Mouse (Mus musculus): ENCODE results near the gene Kif1bp. TPM values are rescaled to one million over a fixed set of nuclear protein-coding genes. Genes with fewer than 3 reads are reported as not detected.
"Not testable (repeated sequence)": the region's sequence is repeated elsewhere in the genome, so short reads cannot be mapped to it uniquely, and the experiment has no call there.

Gene Kif1bp
- polyA plus RNA-seq, 1 experiment from 2014 or later = 61.1 TPM

DNA sequence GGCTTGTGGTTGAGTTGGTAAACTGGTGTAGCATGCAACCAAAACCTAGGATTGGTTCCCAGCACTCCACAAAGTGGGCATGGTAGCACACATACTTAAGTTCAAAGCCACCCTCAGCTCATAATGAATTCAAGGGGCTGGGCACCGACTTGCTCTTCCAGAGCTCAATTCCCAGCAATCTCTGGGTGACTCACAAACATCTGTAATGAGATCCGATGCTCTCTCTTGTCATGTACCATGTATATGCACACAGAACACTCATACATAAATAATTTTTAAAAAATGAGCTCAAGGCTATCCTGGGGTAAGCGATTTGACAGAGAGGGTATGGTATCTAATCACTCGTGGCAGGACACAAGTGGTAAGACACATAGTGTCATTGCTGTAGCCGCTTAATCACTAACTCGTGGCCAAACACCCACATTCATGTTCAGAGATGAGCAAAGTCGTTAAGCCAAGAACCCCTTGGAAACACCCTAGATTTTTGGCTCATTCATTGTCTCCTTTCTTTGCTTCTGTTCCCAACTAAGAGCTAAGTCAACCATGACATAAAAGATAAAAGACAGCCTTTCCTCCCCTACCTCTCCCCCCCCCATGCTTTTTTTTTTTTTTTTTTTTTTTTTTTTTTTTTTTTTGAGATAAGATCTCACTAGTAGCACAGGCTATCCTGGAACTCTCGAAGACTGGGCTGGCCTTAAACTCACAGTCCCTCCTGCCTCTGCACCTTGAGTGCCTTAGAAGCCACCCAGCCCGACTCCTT lies 72.9 kb downstream of the Kif1bp start:
- no peak for ATAC-seq (ENCODE audit: low FRiP score)
- Histone ChIP-seq H3K27me3 (peaks cover 28% of the 10 kb centered on the region), H3K4me2 (no peak overlapping the region), H3K36me3 (replicated peaks) (no peaks in the 10 kb centered on the region), H3K27ac (no peak overlapping the region), H3K4me3 (replicated peaks) (no peak overlapping the region), H3K9me3 (no peaks in the 10 kb centered on the region), H3K4me1 (peaks cover 4% of the 10 kb centered on the region), H3K9ac (no peak overlapping the region)
- WGBS = 79% methylated on average over 9 of the region's 9 CpGs

GRCm38 (mm10) chr10:62503836-62504628 lies 74.2 kb downstream of the Kif1bp start:
- Histone ChIP-seq H3K9ac (no peak overlapping the region), H3K27ac (no peak overlapping the region), H3K27me3 (peaks cover 26% of the 10 kb centered on the region), H3K9me3 (no peaks in the 10 kb centered on the region), H3K36me3 (replicated peaks) (no peaks in the 10 kb centered on the region), H3K4me3 (replicated peaks) (no peak overlapping the region), H3K4me1 (peaks cover 4% of the 10 kb centered on the region), H3K4me2 (no peak overlapping the region)
- no peak for ATAC-seq (ENCODE audit: low FRiP score)
- 74% methylated on average over 12 of the region's 12 CpGs for WGBS

DNA sequence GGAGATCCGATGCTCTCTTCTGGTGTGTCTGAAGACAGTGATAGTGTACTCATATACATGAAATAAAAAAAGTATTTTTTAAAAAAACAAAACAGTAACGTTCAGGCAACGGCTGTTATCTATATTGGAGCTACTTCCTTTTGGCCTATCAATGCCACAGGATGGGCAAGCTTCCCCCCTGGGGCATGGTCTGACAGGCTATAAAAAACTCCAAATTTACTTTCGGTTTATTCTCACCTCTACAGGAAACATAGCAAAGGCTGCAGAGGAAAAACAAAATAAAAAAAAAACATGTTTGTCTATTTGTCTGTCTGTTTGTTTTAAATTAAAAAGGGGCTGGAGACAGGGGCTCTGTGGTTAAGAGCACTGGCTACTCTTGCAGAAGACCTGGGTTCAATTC lies 74.9 kb downstream of the Kif1bp start:
- no peaks in the 10 kb centered on the region for H3K9me3 ChIP-seq
- no peaks in the 10 kb centered on the region for H3K36me3 ChIP-seq (replicated peaks)
- no peak overlapping the region for H3K4me2 ChIP-seq
- H3K4me1 ChIP-seq = peaks cover 2% of the 10 kb centered on the region
- no peak overlapping the region for H3K9ac ChIP-seq
- H3K4me3 ChIP-seq (replicated peaks) = no peak overlapping the region
- no peak for ATAC-seq (ENCODE audit: low FRiP score)
- H3K27ac ChIP-seq = no peak overlapping the region
- H3K27me3 ChIP-seq = peaks cover 19% of the 10 kb centered on the region
- WGBS = 83% methylated on average over 4 of the region's 4 CpGs

GRCm38 (mm10) chr10:62501951-62502350 lies 76.3 kb downstream of the Kif1bp start:
- no peak overlapping the region for H3K27ac ChIP-seq
- 83% methylated on average over 7 of the region's 7 CpGs for WGBS
- H3K4me1 ChIP-seq = no peaks in the 10 kb centered on the region
- H3K9ac ChIP-seq = no peak overlapping the region
- peaks cover 14% of the 10 kb centered on the region; the same call in 1 of the 2 replicates for H3K27me3 ChIP-seq
- H3K36me3 ChIP-seq (replicated peaks) = no peaks in the 10 kb centered on the region
- H3K4me2 ChIP-seq = no peak overlapping the region
- no peaks in the 10 kb centered on the region for H3K9me3 ChIP-seq
- ATAC-seq (ENCODE audit: low FRiP score) = no peak
- H3K4me3 ChIP-seq (replicated peaks) = no peak overlapping the region

GRCm38 (mm10) chr10:62500916-62501615 lies 77.2 kb downstream of the Kif1bp start:
- H3K4me1 ChIP-seq = no peaks in the 10 kb centered on the region
- no peaks in the 10 kb centered on the region for H3K36me3 ChIP-seq (replicated peaks)
- ATAC-seq (ENCODE audit: low FRiP score) = no peak
- H3K4me3 ChIP-seq (replicated peaks) = no peak overlapping the region
- WGBS = 88% methylated on average over 9 of the region's 9 CpGs
- no peak overlapping the region for H3K9ac ChIP-seq
- no peaks in the 10 kb centered on the region for H3K9me3 ChIP-seq
- no peak overlapping the region for H3K4me2 ChIP-seq
- H3K27me3 ChIP-seq = peaks cover 12% of the 10 kb centered on the region; the same call in 1 of the 2 replicates
- H3K27ac ChIP-seq = no peak overlapping the region

DNA sequence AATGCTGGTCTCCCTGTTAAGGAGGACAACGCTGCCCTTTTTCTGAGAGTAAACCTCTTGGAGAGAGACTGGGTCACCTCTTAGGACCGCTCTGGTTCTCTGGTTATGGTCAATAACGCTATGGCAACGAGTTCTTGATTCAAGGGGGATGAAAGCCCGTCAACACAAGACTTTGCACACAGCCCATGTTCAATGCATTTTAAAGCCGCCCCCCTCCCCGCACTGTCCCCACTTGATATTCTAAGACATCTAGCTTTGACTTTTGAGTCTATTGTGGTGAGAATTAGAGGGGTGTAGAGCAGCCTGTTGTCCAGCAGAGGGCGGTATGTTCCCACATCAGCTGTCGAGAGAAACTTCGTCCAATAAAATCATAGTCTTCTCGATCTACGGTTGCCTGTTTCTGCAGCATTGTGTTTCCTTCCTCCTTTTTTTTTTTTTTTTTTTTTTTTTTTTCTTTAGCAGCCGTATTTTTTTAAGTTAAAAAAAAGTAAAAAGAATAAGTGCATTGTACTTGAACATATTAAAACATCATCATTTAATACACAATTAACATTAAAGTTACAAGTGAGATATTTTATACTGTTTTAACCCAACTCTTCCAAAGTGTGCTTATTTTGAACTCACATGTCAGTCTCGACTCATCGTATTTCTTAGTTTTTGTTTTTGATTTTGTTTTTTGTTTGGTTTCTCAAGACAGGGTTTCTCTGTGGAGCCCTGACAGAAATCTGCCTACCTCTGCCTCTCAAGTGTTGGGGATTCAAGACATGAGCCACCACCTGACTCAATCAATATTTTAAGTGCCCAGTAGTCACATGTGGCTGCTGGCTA lies 78.0 kb downstream of the Kif1bp start:
- Histone ChIP-seq H3K27me3 (peaks cover 9% of the 10 kb centered on the region; the same call in 1 of the 2 replicates), H3K4me1 (no peaks in the 10 kb centered on the region), H3K9me3 (no peaks in the 10 kb centered on the region), H3K36me3 (replicated peaks) (no peaks in the 10 kb centered on the region), H3K9ac (no peak overlapping the region), H3K4me2 (0 out of 2 replicates have a peak overlapping the region, but pooled peaks have one; percentile 11), H3K27ac (no peak overlapping the region), H3K4me3 (replicated peaks) (no peak overlapping the region)
- 23% methylated on average over 15 of the region's 15 CpGs for WGBS
- peak; percentile 46; the same call in 1 of the 2 replicates for ATAC-seq (ENCODE audit: low FRiP score)

- peaks cover 11% of the 10 kb centered on the region for H3K4me1 ChIP-seq
- H3K27me3 ChIP-seq; H3K9ac ChIP-seq; H3K4me2 ChIP-seq; ATAC-seq (ENCODE audit: low FRiP score); H3K9me3 ChIP-seq; H3K27ac ChIP-seq; H3K4me3 ChIP-seq (replicated peaks); H3K36me3 ChIP-seq (replicated peaks): not testable (repeated sequence)
- WGBS = 91% methylated on average over 3 of the region's 3 CpGs
Measured at GRCm38 (mm10) chr10:62491681-62492080, 86.6 kb downstream of the Kif1bp start.

Other genes starting within 250 kb of the Kif1bp start
- gene Hk1, start 198.5 kb downstream of the Kif1bp start, polyA plus RNA-seq (2016; fragmentation: Nextera tagmentation; extraction: Ambion mirVana) = 38.5 and 43.3 TPM in 2 replicates
- gene Hkdc1, start 156.0 kb downstream of the Kif1bp start, polyA plus RNA-seq (2016; fragmentation: Nextera tagmentation; extraction: Ambion mirVana) = 0.11 and 0.28 TPM in 2 replicates
- gene 4930507D05Rik, start 129.0 kb downstream of the Kif1bp start, polyA plus RNA-seq (2016; fragmentation: Nextera tagmentation; extraction: Ambion mirVana) = 0.65 and 0.88 TPM in 2 replicates
- 26.4 and 28.9 TPM in 2 replicates for gene Supv3l1, start 128.7 kb downstream of the Kif1bp start, polyA plus RNA-seq (2016; fragmentation: Nextera tagmentation; extraction: Ambion mirVana)
- gene Vps26a, start 91.7 kb downstream of the Kif1bp start, polyA plus RNA-seq (2016; fragmentation: Nextera tagmentation; extraction: Ambion mirVana) = 89.7 and 95.6 TPM in 2 replicates
- gene Srgn, start 51.0 kb downstream of the Kif1bp start, polyA plus RNA-seq (2016; fragmentation: Nextera tagmentation; extraction: Ambion mirVana) = 3.2 and 3.8 TPM in 2 replicates
- gene Ddx21, start 23.8 kb upstream of the Kif1bp start, polyA plus RNA-seq (2016; fragmentation: Nextera tagmentation; extraction: Ambion mirVana) = 32.6 and 33.3 TPM in 2 replicates
- gene Ddx50, start 72.8 kb upstream of the Kif1bp start, polyA plus RNA-seq (2016; fragmentation: Nextera tagmentation; extraction: Ambion mirVana) = 130 and 136 TPM in 2 replicates
- 3.9 and 5.0 TPM in 2 replicates for gene Stox1, start 147.7 kb upstream of the Kif1bp start, polyA plus RNA-seq (2016; fragmentation: Nextera tagmentation; extraction: Ambion mirVana)
- gene Ccar1, start 213.8 kb upstream of the Kif1bp start, polyA plus RNA-seq (2016; fragmentation: Nextera tagmentation; extraction: Ambion mirVana) = 165 and 171 TPM in 2 replicates